Comparison of ENCODE assay signal across 20 mouse cellular contexts in genomic region chr16:42743538-42743937, GRCm38 (mm10).
"Had no signal": no experiment of that assay in that cellular context is flagged by ENCODE, and none has a peak within 500 bp of the region (broad histone marks: within the 10 kb centered on the region; RNA-seq: fewer than 3 reads in every experiment).

No protein-coding gene starts in this region.

- H3K36me3 ChIP-seq: intestine, embryonic 15.5 days; limb, embryonic 12.5 days; limb, embryonic 15.5 days; neural tube, embryonic 13.5 days; stomach, embryonic 15.5 days had no signal

- H3K27me3 ChIP-seq: intestine, embryonic 15.5 days; limb, embryonic 12.5 days; limb, embryonic 15.5 days; neural tube, embryonic 13.5 days; stomach, embryonic 15.5 days had no signal

- H3K27ac ChIP-seq: intestine, embryonic 15.5 days; limb, embryonic 12.5 days; limb, embryonic 15.5 days; liver, embryonic 14.5 days; macrophage; neural tube, embryonic 13.5 days; stomach, embryonic 15.5 days had no signal

- H3K4me1 ChIP-seq: intestine, embryonic 15.5 days had no signal

- DNase-seq: kidney, adult 18-20 months; kidney, adult 9 months; kidney, postnatal 14 days; kidney, postnatal 4 days; left cerebral cortex, postnatal 4 days; liver, postnatal 0 days; lung, embryonic 14.5 days; retina, postnatal 1 day; right cerebral cortex, postnatal 4 days; thymus, postnatal 25 days had no signal

- ATAC-seq: intestine, embryonic 15.5 days; liver, postnatal 0 days; lung, postnatal 0 days had no signal

- H3K4me2 ChIP-seq: intestine, embryonic 15.5 days; limb, embryonic 12.5 days; limb, embryonic 15.5 days; liver, embryonic 11.5 days; lung, embryonic 14.5 days; neural tube, embryonic 13.5 days; stomach, embryonic 15.5 days had no signal

- H3K4me3 ChIP-seq: intestine, embryonic 15.5 days; limb, embryonic 12.5 days; limb, embryonic 15.5 days; myocyte; neural tube, embryonic 13.5 days; stomach, embryonic 15.5 days had no signal

- H3K9me3 ChIP-seq: intestine, embryonic 15.5 days; limb, embryonic 12.5 days; limb, embryonic 15.5 days; neural tube, embryonic 13.5 days; stomach, embryonic 15.5 days had no signal

- H3K9ac ChIP-seq: intestine, embryonic 15.5 days; limb, embryonic 12.5 days; limb, embryonic 15.5 days; liver, embryonic 14.5 days; liver, postnatal 0 days; lung, embryonic 14.5 days; neural tube, embryonic 13.5 days; stomach, embryonic 15.5 days had no signal
